Mouse (Mus musculus) megakaryocyte progenitor cell, adult 5-6 weeks (primary cell): ENCODE measurements around the gene Sulf2. TPM values are rescaled to one million over a fixed set of nuclear protein-coding genes. Genes with fewer than 3 reads are reported as not detected.

ENCODE experiments used
- ATAC-seq: replicated peaks from 2 replicates; pipeline ENCODE4 v1.8.0; 2016; ENCODE audit warnings: mild to moderate bottlenecking, moderate TSS enrichment, inconsistent platforms; ENCODE audit not compliant: poor library complexity
- total RNA-seq, 2 experiments: library from RNA; stranded (forward) in 1 of 2; stranded (reverse) in 1 of 2; fragments of 157-497, 149-512 nt in 1 of 2; fragments of 200-1000 nt in 1 of 2; gene quantifications; 2 replicates each; pipeline versions ENCODE4 v1.2.3 to v1.2.4; 2015 to 2017

Gene Sulf2
- total RNA-seq, 2 experiments from 2014 or later = 1.3 to 1.5 TPM

- ATAC-seq = no peak
Measured at GRCm38 (mm10) chr2:166068261-166068660, 87.2 kb downstream of the Sulf2 start.

- no peak for ATAC-seq
Measured at GRCm38 (mm10) chr2:166066434-166066833, 89.0 kb downstream of the Sulf2 start.

DNA sequence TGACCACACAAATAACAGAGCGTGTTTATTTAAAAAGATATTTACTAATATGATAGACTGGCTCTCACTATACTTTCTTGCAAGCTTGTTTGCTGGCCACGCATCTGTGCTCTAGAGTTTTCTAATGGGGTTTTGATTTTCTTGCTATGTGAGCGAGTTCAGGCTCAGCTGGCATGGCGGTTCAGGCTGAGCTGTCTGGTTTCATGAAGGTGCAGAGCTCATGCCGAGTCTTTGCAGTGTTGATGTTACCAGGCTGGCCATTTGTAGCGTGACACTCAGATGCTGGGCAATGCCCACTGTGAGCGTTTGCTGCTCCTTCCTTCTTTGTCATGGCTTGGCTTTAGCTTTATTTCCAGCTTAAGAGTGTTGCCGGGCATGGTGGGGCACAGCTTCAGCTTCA, 93.0 kb downstream of the Sulf2 start:
- no peak for ATAC-seq

DNA sequence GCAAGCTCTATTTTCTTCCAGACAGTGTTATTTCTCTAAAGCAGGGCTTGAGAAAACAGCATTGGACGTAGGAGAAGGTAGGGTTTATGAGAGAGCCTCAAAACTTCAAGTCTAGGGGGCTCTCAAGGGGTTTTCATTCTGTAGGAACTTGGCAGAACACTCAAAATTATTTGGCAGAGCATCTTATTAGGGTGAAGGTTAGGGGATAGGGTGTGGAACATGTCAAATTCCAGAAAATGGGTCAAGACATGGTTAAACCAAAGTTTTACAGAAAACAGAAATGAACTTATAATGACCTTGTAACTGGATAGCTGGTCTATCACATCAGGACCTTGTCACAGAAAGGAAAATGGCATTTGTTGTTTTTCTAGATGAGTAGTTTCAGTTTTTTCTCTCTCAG, 93.5 kb downstream of the Sulf2 start:
- no peak for ATAC-seq

GRCm38 (mm10) chr2:166059684-166060423, 95.6 kb downstream of the Sulf2 start:
- ATAC-seq = peak; percentile 76

GRCm38 (mm10) chr2:166054002-166054539, 101.4 kb downstream of the Sulf2 start:
- ATAC-seq = no peak

DNA sequence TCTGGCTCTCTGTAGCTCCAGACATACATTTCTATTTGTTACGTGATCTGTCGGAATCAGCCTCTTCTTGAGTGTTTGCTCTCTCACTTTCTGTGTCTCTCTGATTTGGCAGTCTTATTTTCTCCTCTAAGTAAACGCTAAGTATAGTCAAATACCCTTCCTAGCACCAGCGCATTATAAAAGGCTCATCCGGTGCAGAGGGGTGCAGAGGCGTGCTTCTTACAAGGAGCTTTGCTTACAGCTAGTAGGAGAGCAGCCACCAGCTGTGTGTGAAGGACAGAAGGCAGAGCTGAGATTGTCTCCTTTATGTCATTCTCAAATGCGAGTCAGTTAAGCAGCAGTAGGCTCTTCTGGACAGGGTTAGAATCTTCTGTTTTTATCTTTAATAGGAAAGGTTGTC, 103.5 kb downstream of the Sulf2 start:
- no peak for ATAC-seq

DNA sequence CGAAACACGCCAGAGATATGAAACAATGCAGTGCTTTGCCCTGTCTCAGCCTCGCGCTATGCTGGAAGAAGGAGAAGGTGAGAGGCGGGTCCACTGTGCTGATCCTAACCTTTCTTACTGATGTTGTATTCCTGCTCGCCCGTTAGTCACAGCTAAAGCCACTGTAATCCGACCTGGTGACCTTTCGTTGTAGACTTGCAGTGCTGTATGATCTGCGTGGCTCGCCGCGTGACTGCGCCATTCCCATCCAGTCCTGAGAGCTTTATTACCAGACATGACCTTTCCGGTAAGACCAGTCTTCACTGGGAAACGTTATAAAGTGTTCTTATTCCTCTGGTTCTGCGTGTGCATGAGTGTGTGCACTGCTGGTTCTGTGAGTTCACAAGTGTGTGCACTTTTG, 104.0 kb downstream of the Sulf2 start:
- ATAC-seq = no peak

GRCm38 (mm10) chr2:166048852-166049251, 106.6 kb downstream of the Sulf2 start:
- ATAC-seq = no peak

DNA sequence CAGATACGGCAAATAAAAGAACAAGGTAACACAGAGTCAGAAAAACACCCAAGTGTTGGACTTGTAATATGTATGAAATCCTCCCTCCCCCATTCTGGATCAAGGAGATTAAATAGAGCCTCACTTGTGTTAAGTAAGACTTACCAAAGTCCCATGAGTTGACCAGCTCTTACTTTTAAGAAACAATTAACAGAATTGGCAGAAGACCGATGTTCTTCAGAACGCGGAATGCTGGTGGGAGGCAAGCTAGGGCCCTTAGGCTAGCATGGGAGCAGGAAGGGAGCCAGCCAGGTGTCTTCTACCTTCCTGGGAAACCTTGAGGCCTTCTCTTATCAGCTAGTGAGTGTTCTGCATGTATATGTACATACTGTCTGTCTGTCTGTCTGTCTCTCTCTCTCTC, 107.5 kb downstream of the Sulf2 start:
- no peak for ATAC-seq

DNA sequence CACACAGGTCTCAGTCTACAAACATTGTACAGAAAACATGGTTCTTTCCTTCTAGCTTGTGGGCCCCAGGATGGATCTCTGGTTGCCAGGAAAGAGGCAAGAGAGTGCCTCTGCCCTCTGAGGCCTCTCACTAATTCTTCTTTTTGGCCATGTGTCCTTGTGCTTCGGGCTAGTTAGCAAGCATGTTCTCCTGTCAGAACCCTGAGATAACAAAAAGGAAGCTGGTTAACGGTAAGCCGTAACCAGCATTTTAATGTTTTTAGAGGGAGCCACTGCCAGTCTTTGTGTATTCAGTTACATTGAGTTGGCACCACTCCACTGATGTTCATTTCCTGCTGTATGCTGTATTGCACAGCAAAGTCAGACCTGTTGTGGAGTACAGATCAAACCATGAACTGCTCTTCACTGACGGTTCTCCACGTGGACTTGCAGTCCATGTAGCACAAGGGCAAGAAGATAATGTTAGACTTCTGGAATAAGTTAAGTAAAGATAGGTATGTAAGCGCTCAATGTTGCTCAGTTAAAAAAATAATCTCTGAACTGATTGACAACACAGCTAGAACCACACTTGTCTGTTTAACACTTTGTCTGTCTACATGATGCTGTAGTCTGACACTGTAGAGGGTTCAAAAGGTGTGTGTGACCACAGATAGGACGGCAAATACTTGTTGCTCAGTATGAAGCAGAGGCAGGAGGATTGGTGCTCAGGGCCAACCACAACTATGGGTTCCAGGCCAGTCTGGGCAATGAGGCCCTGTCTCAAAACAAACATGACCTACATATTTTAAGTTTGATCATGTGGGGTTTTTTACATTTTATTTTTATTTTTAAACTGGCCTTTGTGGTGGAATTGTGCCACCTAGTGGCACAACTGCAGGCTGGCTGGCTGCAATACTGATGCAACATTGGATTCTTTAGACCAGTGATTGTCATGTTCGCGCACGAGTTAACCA, 109.6 kb downstream of the Sulf2 start:
- ATAC-seq = peak; percentile 47

GRCm38 (mm10) chr2:166045006-166045405, 110.5 kb downstream of the Sulf2 start:
- peak; percentile 40 for ATAC-seq

GRCm38 (mm10) chr2:166042542-166042941, 112.9 kb downstream of the Sulf2 start:
- peak; percentile 56 for ATAC-seq

GRCm38 (mm10) chr2:166039681-166040080, 115.8 kb downstream of the Sulf2 start:
- ATAC-seq = no peak

GRCm38 (mm10) chr2:166035725-166036124, 119.7 kb downstream of the Sulf2 start:
- peak; percentile 81 for ATAC-seq

DNA sequence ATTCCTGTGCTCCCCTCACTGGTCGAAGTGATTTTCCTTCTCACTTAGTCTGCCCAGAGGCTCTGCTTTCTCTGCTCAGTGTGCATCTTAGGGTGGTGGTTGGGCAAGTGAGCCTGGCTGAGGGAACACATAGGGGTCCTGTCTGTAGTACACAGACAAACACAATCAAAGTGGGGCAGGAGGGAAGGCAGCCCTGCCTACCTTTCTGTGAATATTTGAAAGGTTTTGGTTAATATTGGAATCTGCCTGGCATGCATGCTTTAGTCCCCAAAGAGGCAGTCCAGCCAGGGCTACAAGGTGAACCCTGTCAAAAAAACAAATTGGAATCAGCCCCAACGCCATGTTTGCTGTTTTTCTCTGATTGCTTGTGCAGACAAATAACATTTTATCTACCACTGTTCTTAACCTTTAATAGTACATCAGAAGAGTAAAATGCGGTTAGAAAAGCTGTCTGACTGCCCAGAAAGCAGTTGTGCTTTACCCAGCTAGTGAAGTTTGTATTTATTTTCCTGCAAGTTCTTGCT, 120.4 kb downstream of the Sulf2 start:
- no peak for ATAC-seq

DNA sequence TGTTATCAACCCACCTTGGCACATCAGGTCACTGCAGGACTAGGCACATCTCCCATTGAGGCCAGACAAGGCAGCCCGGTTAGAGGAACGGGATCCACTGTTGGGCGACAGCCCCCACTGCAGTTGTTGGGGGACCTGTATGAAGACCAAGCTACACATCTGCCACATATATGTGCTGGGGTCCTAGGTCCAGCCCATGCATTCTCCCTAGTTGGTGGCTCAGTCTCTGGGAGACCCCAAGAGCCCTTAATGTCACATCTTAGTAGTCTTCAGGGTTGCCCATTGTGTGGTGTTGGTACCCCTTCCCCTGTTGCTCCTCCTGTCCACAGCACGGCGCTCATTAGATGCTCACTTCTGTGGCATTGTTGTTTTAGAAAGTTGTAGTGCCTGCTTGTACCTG, 122.8 kb downstream of the Sulf2 start:
- ATAC-seq = no peak

DNA sequence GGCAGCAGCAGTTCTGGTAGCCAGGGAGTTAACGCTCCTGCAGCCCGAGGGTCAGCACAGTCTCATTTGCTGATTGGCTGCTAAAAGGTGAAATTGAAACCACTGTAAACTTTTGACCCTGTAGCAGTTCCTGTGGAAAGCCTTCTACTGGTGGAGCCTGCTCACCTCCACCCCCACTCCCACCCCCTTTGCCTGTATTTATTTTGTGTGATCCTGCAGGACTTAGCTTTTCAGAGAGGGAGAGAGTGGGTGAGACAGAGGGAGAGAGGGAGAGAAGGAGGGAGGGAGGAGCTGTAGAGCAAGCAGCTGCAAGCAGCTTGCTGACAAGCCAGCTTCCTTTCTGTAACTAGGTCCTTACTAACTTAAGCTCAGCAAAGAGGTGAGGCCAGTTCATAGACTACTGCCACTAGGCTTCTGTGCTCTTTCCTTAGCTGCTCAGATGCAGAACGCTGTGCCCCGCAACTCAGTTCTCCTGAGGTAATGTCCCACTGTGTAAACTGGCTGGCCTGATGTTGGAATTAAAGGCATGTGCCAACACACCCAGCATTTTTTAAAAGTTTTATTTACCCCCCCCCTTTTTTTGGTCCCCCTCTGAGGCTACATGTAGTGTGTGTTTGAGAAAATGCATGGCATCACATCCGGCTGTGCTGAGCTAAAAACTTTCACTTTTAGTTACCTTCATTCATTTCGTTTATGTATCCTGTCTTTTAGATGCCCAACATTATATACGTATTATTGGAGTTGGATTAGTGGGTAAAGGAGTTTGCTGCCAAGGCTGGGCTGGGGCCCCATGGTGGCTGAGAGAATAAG, 124.1 kb downstream of the Sulf2 start:
- peak; percentile 64 for ATAC-seq

- ATAC-seq = peak; percentile 65
Measured at GRCm38 (mm10) chr2:166030256-166030995, 125.0 kb downstream of the Sulf2 start.

- ATAC-seq = no peak
Measured at GRCm38 (mm10) chr2:166029232-166029631, 126.2 kb downstream of the Sulf2 start.
